Mouse (Mus musculus) thymus, adult 2 months (tissue): ENCODE measurements around the gene Mlxipl.

Source experiments
- CTCF ChIP-seq: fragments of 200-500 bp; IDR thresholded peaks from 2 replicates; pipeline ENCODE4 v1.5.1; 2012; ENCODE audit warnings: mild to moderate bottlenecking, control low read depth, low read length, moderate library complexity, borderline replicate concordance; ENCODE audit not compliant: control insufficient read depth, poor library complexity, insufficient read depth; ENCODE audit errors: extremely low read depth
- POLR2A ChIP-seq: fragments of 200-500 bp; IDR thresholded peaks from 2 replicates; pipeline ENCODE4 v1.6.1; 2012; ENCODE audit warnings: mild to moderate bottlenecking, low read length, control low read depth, moderate library complexity; ENCODE audit not compliant: control insufficient read depth, poor library complexity, insufficient read depth; ENCODE audit errors: extremely low read depth

DNA sequence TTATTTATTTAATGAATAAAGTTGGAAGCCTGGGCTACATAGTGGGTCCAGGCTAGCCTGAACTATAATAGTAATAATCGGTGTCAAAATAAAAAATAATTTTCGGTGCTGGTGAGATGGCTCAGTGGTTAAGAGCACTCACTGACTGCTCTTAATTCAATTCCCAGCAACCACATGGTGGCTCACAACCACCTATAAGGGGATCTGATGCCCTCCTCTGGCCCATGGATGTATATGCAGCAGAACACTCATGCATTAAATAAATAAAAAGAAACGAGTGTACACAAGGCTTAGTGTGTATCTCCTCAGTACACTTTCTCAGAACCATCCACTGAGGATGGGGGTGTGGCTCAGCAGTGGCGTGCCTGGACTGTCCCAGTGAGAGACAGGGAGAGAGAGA lies 31.1 kb downstream of the Mlxipl start:
- no peak for TF ChIP-seq CTCF
- no peak for TF ChIP-seq POLR2A
